Mouse (Mus musculus) cerebellum, postnatal 4 days (tissue): ENCODE measurements around the gene Rpap3.
"Not testable (repeated sequence)": the region's sequence is repeated elsewhere in the genome, so short reads cannot be mapped to it uniquely, and the experiment has no call there.

Experiments used
- DNase-seq, 2 experiments: peaks; one replicate each; pipeline ENCODE4 v3.0.0; 2022; ENCODE audit warnings: low spot score in 2 of 2, mixed read lengths in 1 of 2

Rpap3 gene

GRCm38 (mm10) chr15:97693411-97693810 lies 12.2 kb downstream of the Rpap3 start:
- DNase-seq, result no peak

- no peak for DNase-seq
These were observed 21.5 kb downstream of the Rpap3 start for GRCm38 (mm10) chr15:97684118-97684517.

- DNase-seq, result no peak
These were observed 23.6 kb downstream of the Rpap3 start for GRCm38 (mm10) chr15:97682053-97682452.

- no peak for DNase-seq
These were observed 25.5 kb downstream of the Rpap3 start for GRCm38 (mm10) chr15:97679991-97680681.

- no peak for DNase-seq
These were observed 28.3 kb downstream of the Rpap3 start for GRCm38 (mm10) chr15:97677341-97677740.

- no peak for DNase-seq
These were observed 29.7 kb downstream of the Rpap3 start for GRCm38 (mm10) chr15:97675927-97676326.

GRCm38 (mm10) chr15:97674423-97674822 lies 31.2 kb downstream of the Rpap3 start:
- DNase-seq, result no peak

- DNase-seq, result no peak
These were observed 32.2 kb downstream of the Rpap3 start for GRCm38 (mm10) chr15:97673256-97674000.

- peak; percentile 43 to 76 for DNase-seq
These were observed 33.3 kb downstream of the Rpap3 start for GRCm38 (mm10) chr15:97672211-97672765.

- DNase-seq, result no peak
These were observed 35.1 kb downstream of the Rpap3 start for GRCm38 (mm10) chr15:97670554-97670953.

- not testable (repeated sequence) for DNase-seq
These were observed 37.3 kb downstream of the Rpap3 start for GRCm38 (mm10) chr15:97668158-97668877.

GRCm38 (mm10) chr15:97667437-97667836 lies 38.2 kb downstream of the Rpap3 start:
- DNase-seq, result peak in 1 of 2 experiments; percentile 73

- DNase-seq, result no peak
These were observed 39.2 kb downstream of the Rpap3 start for GRCm38 (mm10) chr15:97666457-97666770.

- no peak for DNase-seq
These were observed 39.7 kb downstream of the Rpap3 start for GRCm38 (mm10) chr15:97665770-97666456.

GRCm38 (mm10) chr15:97664981-97665668 lies 40.5 kb downstream of the Rpap3 start:
- DNase-seq, result no peak

- DNase-seq, result peak; percentile 61 to 78
These were observed 41.7 kb downstream of the Rpap3 start for GRCm38 (mm10) chr15:97663750-97664406.

GRCm38 (mm10) chr15:97658755-97659116 lies 46.9 kb downstream of the Rpap3 start:
- DNase-seq, result no peak

GRCm38 (mm10) chr15:97657856-97658754 lies 47.5 kb downstream of the Rpap3 start:
- no peak for DNase-seq

- DNase-seq, result no peak
These were observed 48.2 kb downstream of the Rpap3 start for GRCm38 (mm10) chr15:97657420-97657819.

- no peak for DNase-seq
These were observed 55.9 kb downstream of the Rpap3 start for GRCm38 (mm10) chr15:97649726-97650125.
